Mouse (Mus musculus) heart, adult 11 months (tissue): ENCODE results near the gene Sgcd.

Source experiments
- DNase-seq: peaks from one replicate; pipeline ENCODE4 v3.0.0; 2022

The Sgcd gene

GRCm38 (mm10) chr11:47129992-47130391, 858.8 kb downstream of the Sgcd start:
- peak; percentile 96 for DNase-seq

GRCm38 (mm10) chr11:47129166-47129565, 859.6 kb downstream of the Sgcd start:
- peak; percentile 86 for DNase-seq

- DNase-seq: peak; percentile 34
These were observed 860.4 kb downstream of the Sgcd start for GRCm38 (mm10) chr11:47128331-47128730.

- DNase-seq: no peak
These were observed 867.9 kb downstream of the Sgcd start for GRCm38 (mm10) chr11:47120874-47121273.

- DNase-seq: no peak
These were observed 870.9 kb downstream of the Sgcd start for GRCm38 (mm10) chr11:47117896-47118295.

GRCm38 (mm10) chr11:47114366-47114765, 874.4 kb downstream of the Sgcd start:
- no peak for DNase-seq

- no peak for DNase-seq
These were observed 875.7 kb downstream of the Sgcd start for GRCm38 (mm10) chr11:47113081-47113480.

GRCm38 (mm10) chr11:47110314-47110713, 878.5 kb downstream of the Sgcd start:
- DNase-seq: no peak

- no peak for DNase-seq
These were observed 881.1 kb downstream of the Sgcd start for GRCm38 (mm10) chr11:47107661-47108060.

GRCm38 (mm10) chr11:47093296-47093912, 895.4 kb downstream of the Sgcd start:
- no peak for DNase-seq

- no peak for DNase-seq
These were observed 906.3 kb downstream of the Sgcd start for GRCm38 (mm10) chr11:47082517-47082916.

GRCm38 (mm10) chr11:47073538-47073937, 915.2 kb downstream of the Sgcd start:
- no peak for DNase-seq

- peak; percentile 29 for DNase-seq
These were observed 917.6 kb downstream of the Sgcd start for GRCm38 (mm10) chr11:47071161-47071560.

- DNase-seq: no peak
These were observed 918.9 kb downstream of the Sgcd start for GRCm38 (mm10) chr11:47069769-47070384.

- DNase-seq: peak; percentile 92
These were observed 925.1 kb downstream of the Sgcd start for GRCm38 (mm10) chr11:47063690-47064089.

- no peak for DNase-seq
These were observed 938.4 kb downstream of the Sgcd start for GRCm38 (mm10) chr11:47050390-47050789.

GRCm38 (mm10) chr11:47049756-47050155, 939.0 kb downstream of the Sgcd start:
- no peak for DNase-seq

- no peak for DNase-seq
These were observed 956.5 kb downstream of the Sgcd start for GRCm38 (mm10) chr11:47032318-47032717.

- peak; percentile 91 for DNase-seq
These were observed 967.9 kb downstream of the Sgcd start for GRCm38 (mm10) chr11:47020874-47021273.

- DNase-seq: no peak
These were observed 970.6 kb downstream of the Sgcd start for GRCm38 (mm10) chr11:47018139-47018538.

GRCm38 (mm10) chr11:47015683-47016082, 973.1 kb downstream of the Sgcd start:
- DNase-seq: no peak

GRCm38 (mm10) chr11:47014278-47014677, 974.5 kb downstream of the Sgcd start:
- no peak for DNase-seq

- DNase-seq: no peak
These were observed 978.6 kb downstream of the Sgcd start for GRCm38 (mm10) chr11:47010166-47010565.

GRCm38 (mm10) chr11:47005301-47005875, 983.4 kb downstream of the Sgcd start:
- no peak for DNase-seq
